Mouse (Mus musculus): Measurements from ENCODE around the gene Jazf1. TPM values are rescaled to one million over a fixed set of nuclear protein-coding genes. Genes with fewer than 3 reads are reported as not detected.

Jazf1 gene
- total and polyA plus RNA-seq, 3 experiments, result not detected

GRCm38 (mm10) chr6:52895075-52895474 is 173.4 kb downstream of the Jazf1 start:
- Histone ChIP-seq H3K4me1 (ENCODE audit: control insufficient read depth in 1 of 2, insufficient read depth in 2 of 2, low read length in 2 of 2) (no peaks in the 10 kb centered on the region), H3K9ac (ENCODE audit: control insufficient read depth, low read depth, low read length, poor library complexity, severe bottlenecking) (no peak overlapping the region), H3K9me3 (replicated peaks; ENCODE audit: insufficient read depth, low read length) (no peaks in the 10 kb centered on the region), H3K27me3 (ENCODE audit: control insufficient read depth in 1 of 2, insufficient read depth in 2 of 2, low read length in 2 of 2) (peaks cover 0 to 2% of the 10 kb centered on the region in 2 experiments; a peak in 1 of 4 replicates), H3K27ac (ENCODE audit: control insufficient read depth, low read depth, low read length) (no peak overlapping the region), H3K79me2 (ENCODE audit: control insufficient read depth, insufficient read depth, low read length, poor library complexity) (no peaks in the 10 kb centered on the region), H3K4me3 (ENCODE audit: control insufficient read depth in 1 of 2, insufficient read depth in 1 of 2, low read depth in 2 of 2, low read length in 2 of 2) (no peak overlapping the region), H3K36me3 (ENCODE audit: control insufficient read depth in 1 of 2, insufficient read depth in 2 of 2, low read length in 2 of 2) (no peaks in the 10 kb centered on the region)
- TF ChIP-seq TAL1 (IDR thresholded peaks at IDR 0.05; ENCODE audit: low read length) (no peak), KAT2A (conservative IDR thresholded peaks at IDR 0.05; ENCODE audit: low read depth, low read length) (no peak), USF2 (IDR thresholded peaks at IDR 0.05; ENCODE audit: borderline replicate concordance in 1 of 2, insufficient read depth in 1 of 2, low read depth in 1 of 2, low read length in 2 of 2) (no peak), MAX (IDR thresholded peaks at IDR 0.05; ENCODE audit: low read length) (no peak), JUND (IDR thresholded peaks at IDR 0.05; ENCODE audit: low read depth, low read length) (no peak), RAD21 (IDR thresholded peaks at IDR 0.05; ENCODE audit: low read depth, low read length) (no peak), MYC (IDR thresholded peaks at IDR 0.05; ENCODE audit: low read depth, low read length) (no peak), MYB (IDR thresholded peaks at IDR 0.05; ENCODE audit: low read depth, low read length) (no peak), MEF2A (IDR thresholded peaks at IDR 0.05; ENCODE audit: extremely low read depth, insufficient replicate concordance, low read depth, low read length, poor library complexity, severe bottlenecking) (no peak)
- DNase-seq (ENCODE audit: low read depth, low spot score), result no peak

- Histone ChIP-seq H3K27ac (ENCODE audit: control insufficient read depth, low read depth, low read length) (no peak overlapping the region), H3K4me1 (ENCODE audit: control insufficient read depth in 1 of 2, insufficient read depth in 2 of 2, low read length in 2 of 2) (no peaks in the 10 kb centered on the region), H3K36me3 (ENCODE audit: control insufficient read depth in 1 of 2, insufficient read depth in 2 of 2, low read length in 2 of 2) (no peaks in the 10 kb centered on the region), H3K27me3 (ENCODE audit: control insufficient read depth in 1 of 2, insufficient read depth in 2 of 2, low read length in 2 of 2) (peaks cover 0 to 2% of the 10 kb centered on the region in 2 experiments; a peak in 1 of 4 replicates), H3K4me3 (ENCODE audit: control insufficient read depth in 1 of 2, insufficient read depth in 1 of 2, low read depth in 2 of 2, low read length in 2 of 2) (no peak overlapping the region), H3K9ac (ENCODE audit: control insufficient read depth, low read depth, low read length, poor library complexity, severe bottlenecking) (no peak overlapping the region), H3K9me3 (replicated peaks; ENCODE audit: insufficient read depth, low read length) (no peaks in the 10 kb centered on the region), H3K79me2 (ENCODE audit: control insufficient read depth, insufficient read depth, low read length, poor library complexity) (no peaks in the 10 kb centered on the region)
- no peak for DNase-seq (ENCODE audit: low read depth, low spot score)
- TF ChIP-seq ZNF384 (IDR thresholded peaks at IDR 0.05; ENCODE audit: low read depth, low read length) (no peak), ZMIZ1 (IDR thresholded peaks at IDR 0.05; ENCODE audit: low read depth, low read length) (no peak), UBTF (IDR thresholded peaks at IDR 0.05; ENCODE audit: borderline replicate concordance, insufficient read depth, low read depth, low read length) (no peak)
Measured at GRCm38 (mm10) chr6:52894501-52894823, 174.0 kb downstream of the Jazf1 start.

- DNase-seq (ENCODE audit: low read depth, low spot score), result no peak
- no peaks in the 10 kb centered on the region for H3K79me2 ChIP-seq (ENCODE audit: control insufficient read depth, insufficient read depth, low read length, poor library complexity)
- H3K9ac ChIP-seq (ENCODE audit: control insufficient read depth, low read depth, low read length, poor library complexity, severe bottlenecking), result no peak overlapping the region
- no peak overlapping the region for H3K27ac ChIP-seq (ENCODE audit: control insufficient read depth, low read depth, low read length)
- no peaks in the 10 kb centered on the region for H3K4me1 ChIP-seq (ENCODE audit: control insufficient read depth in 1 of 2, insufficient read depth in 2 of 2, low read length in 2 of 2)
- H3K4me3 ChIP-seq (ENCODE audit: control insufficient read depth in 1 of 2, insufficient read depth in 1 of 2, low read depth in 2 of 2, low read length in 2 of 2), result no peak overlapping the region
- TF ChIP-seq ETS1 (IDR thresholded peaks at IDR 0.05; ENCODE audit: low read depth, low read length) (no peak), ZKSCAN1 (IDR thresholded peaks at IDR 0.05; ENCODE audit: low read depth, low read length) (no peak), SIN3A (IDR thresholded peaks at IDR 0.05; ENCODE audit: low read length) (no peak), CHD2 (IDR thresholded peaks at IDR 0.05; ENCODE audit: low read length) (no peak), SMC3 (IDR thresholded peaks at IDR 0.05; ENCODE audit: low read depth, low read length) (no peak), USF2 (IDR thresholded peaks at IDR 0.05; ENCODE audit: borderline replicate concordance in 1 of 2, insufficient read depth in 1 of 2, low read depth in 1 of 2, low read length in 2 of 2) (no peak), MAFK (IDR thresholded peaks at IDR 0.05; ENCODE audit: borderline replicate concordance, low read depth, low read length) (no peak), ELF1 (IDR thresholded peaks at IDR 0.05; ENCODE audit: low read depth, low read length) (no peak), MAX (IDR thresholded peaks at IDR 0.05; ENCODE audit: low read length) (no peak), KAT2A (conservative IDR thresholded peaks at IDR 0.05; ENCODE audit: low read depth, low read length) (no peak), UBTF (IDR thresholded peaks at IDR 0.05; ENCODE audit: borderline replicate concordance, insufficient read depth, low read depth, low read length) (no peak), JUND (IDR thresholded peaks at IDR 0.05; ENCODE audit: low read depth, low read length) (no peak), MAZ (IDR thresholded peaks at IDR 0.05; ENCODE audit: low read depth, low read length) (no peak), NRF1 (IDR thresholded peaks at IDR 0.05; ENCODE audit: insufficient read depth, low read depth, low read length, poor library complexity, severe bottlenecking) (no peak), GATA1 (IDR thresholded peaks at IDR 0.05; ENCODE audit: low read depth, low read length) (no peak), E2F4 (IDR thresholded peaks at IDR 0.05; ENCODE audit: borderline replicate concordance, low read depth, low read length) (no peak)
- H3K27me3 ChIP-seq (ENCODE audit: control insufficient read depth in 1 of 2, insufficient read depth in 2 of 2, low read length in 2 of 2), result peaks cover 0 to 2% of the 10 kb centered on the region in 2 experiments; a peak in 1 of 4 replicates
- H3K36me3 ChIP-seq (ENCODE audit: control insufficient read depth in 1 of 2, insufficient read depth in 2 of 2, low read length in 2 of 2), result no peaks in the 10 kb centered on the region
- no peaks in the 10 kb centered on the region for H3K9me3 ChIP-seq (replicated peaks; ENCODE audit: insufficient read depth, low read length)
Measured at GRCm38 (mm10) chr6:52893811-52894500, 174.5 kb downstream of the Jazf1 start.
